Comparison of ENCODE assay signal across 10 mouse cellular contexts in the genomic region with DNA sequence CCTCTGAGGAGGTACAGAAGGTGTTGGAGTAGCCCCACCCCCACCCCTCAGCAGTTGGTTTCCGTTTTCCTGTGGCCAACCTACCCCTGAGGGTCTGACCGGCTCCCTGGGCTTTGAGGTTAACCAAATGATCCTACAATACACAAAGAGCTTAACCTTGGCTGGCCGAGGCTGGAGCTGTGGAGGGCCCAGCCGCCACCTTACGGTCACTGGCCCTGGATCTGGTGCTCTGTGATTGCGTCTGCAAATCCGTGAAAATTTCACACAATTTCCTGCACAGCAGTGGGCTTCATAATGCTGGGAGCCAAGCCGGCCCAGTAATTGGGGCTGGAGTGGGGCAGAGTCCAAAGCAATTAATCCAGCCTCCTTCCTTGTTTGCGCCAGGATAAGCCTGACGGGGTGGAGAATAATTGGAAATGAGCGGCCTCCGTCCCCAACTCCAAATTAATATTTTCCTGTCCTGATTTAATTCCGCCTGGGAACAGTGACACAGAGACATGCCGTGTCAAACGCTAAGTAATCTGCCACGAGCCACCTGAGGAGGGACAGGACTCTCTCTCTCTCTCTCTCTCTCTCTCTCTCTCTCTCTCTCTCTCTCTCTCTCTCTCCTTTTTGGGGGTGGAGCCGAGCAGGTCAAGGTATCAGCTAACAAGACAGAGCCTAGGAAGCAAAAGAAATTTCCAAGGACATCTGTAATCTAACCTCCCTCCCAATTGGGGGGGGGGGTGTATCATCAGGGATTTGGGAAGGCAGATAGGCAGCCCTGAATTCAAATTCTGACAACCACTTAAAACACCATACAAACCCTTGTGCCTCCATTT.
DNase-seq lines count a peak whose midpoint lies in the region; ATAC-seq lines count a peak whose summit lies in the region.
"Had no signal": no experiment of that assay in that cellular context is flagged by ENCODE, and none has a peak within 500 bp of the region (broad histone marks: within the 10 kb centered on the region; RNA-seq: fewer than 3 reads in every experiment).

No protein-coding gene starts in this region.

- WGBS in midbrain, embryonic 12.5 days: 15% methylated on average over 17 of the region's 17 CpGs
- 28% methylated on average over 17 of the region's 17 CpGs for WGBS in midbrain, embryonic 10.5 days
- 14% methylated on average over 17 of the region's 17 CpGs for WGBS in embryonic facial prominence, embryonic 11.5 days
- 15% methylated on average over 17 of the region's 17 CpGs for WGBS in kidney, embryonic 15.5 days
- 13% methylated on average over 17 of the region's 17 CpGs for WGBS in stomach, embryonic 15.5 days

- H3K4me1 ChIP-seq in midbrain, embryonic 12.5 days: peaks cover 11% of the 10 kb centered on the region
- H3K4me1 ChIP-seq in midbrain, embryonic 10.5 days: peaks cover 14% of the 10 kb centered on the region
- H3K4me1 ChIP-seq in embryonic facial prominence, embryonic 11.5 days (ENCODE audit: control insufficient read depth, insufficient read depth, low read length): no peaks in the 10 kb centered on the region
- H3K4me1 ChIP-seq in kidney, embryonic 15.5 days: peaks cover 5% of the 10 kb centered on the region
- no peaks in the 10 kb centered on the region for H3K4me1 ChIP-seq in stomach, embryonic 15.5 days

- H3K27me3 ChIP-seq in midbrain, embryonic 12.5 days: peaks cover 24% of the 10 kb centered on the region
- H3K27me3 ChIP-seq in midbrain, embryonic 10.5 days (ENCODE audit: low read depth, poor library complexity, severe bottlenecking): peaks cover 49% of the 10 kb centered on the region
- no peaks in the 10 kb centered on the region for H3K27me3 ChIP-seq in embryonic facial prominence, embryonic 11.5 days (ENCODE audit: control insufficient read depth, insufficient read depth, low read length)
- peaks cover 11% of the 10 kb centered on the region; the same call in 1 of the 2 replicates for H3K27me3 ChIP-seq in kidney, embryonic 15.5 days
- 0 out of 2 replicates have a peak, but pooled peaks cover 4% of the 10 kb centered on the region for H3K27me3 ChIP-seq in stomach, embryonic 15.5 days (replicated peaks)

- H3K9ac ChIP-seq in midbrain, embryonic 12.5 days (replicated peaks): no peak overlapping the region
- H3K9ac ChIP-seq in embryonic facial prominence, embryonic 11.5 days (replicated peaks; ENCODE audit: low read length): no peak overlapping the region
- H3K9ac ChIP-seq in kidney, embryonic 15.5 days: no peak overlapping the region
- no peak overlapping the region for H3K9ac ChIP-seq in stomach, embryonic 15.5 days

- no peak for ATAC-seq in midbrain, embryonic 12.5 days (ENCODE audit: low FRiP score, low read depth)
- no peak for ATAC-seq in embryonic facial prominence, embryonic 11.5 days (replicated peaks; ENCODE audit: insufficient number of reproducible peaks, low FRiP score, low TSS enrichment, low read depth)
- no peak for ATAC-seq in kidney, embryonic 15.5 days (replicated peaks; ENCODE audit: low FRiP score)
- no peak for ATAC-seq in stomach, embryonic 15.5 days (ENCODE audit: insufficient read depth, low FRiP score, low read depth)

- no peak overlapping the region for H3K4me3 ChIP-seq in midbrain, embryonic 12.5 days
- H3K4me3 ChIP-seq in midbrain, embryonic 10.5 days: no peak overlapping the region
- H3K4me3 ChIP-seq in embryonic facial prominence, embryonic 11.5 days (ENCODE audit: low read depth, low read length): no peak overlapping the region
- H3K4me3 ChIP-seq in kidney, embryonic 15.5 days (replicated peaks): no peak overlapping the region
- no peak overlapping the region for H3K4me3 ChIP-seq in stomach, embryonic 15.5 days (replicated peaks)

- peak overlapping the region; percentile 44; the same call in 1 of the 2 replicates for H3K27ac ChIP-seq in midbrain, embryonic 12.5 days (replicated peaks)
- H3K27ac ChIP-seq in midbrain, embryonic 10.5 days (replicated peaks): no peak overlapping the region
- H3K27ac ChIP-seq in embryonic facial prominence, embryonic 11.5 days (replicated peaks; ENCODE audit: low read depth, low read length): no peak overlapping the region
- H3K27ac ChIP-seq in kidney, embryonic 15.5 days: peak overlapping the region; percentile 51; the same call in 1 of the 2 replicates
- H3K27ac ChIP-seq in stomach, embryonic 15.5 days: peak overlapping the region; percentile 16; the same call in 1 of the 2 replicates
- H3K27ac ChIP-seq: kidney, postnatal 0 days had no signal

- no peak for DNase-seq in midbrain, embryonic 10.5 days (ENCODE audit: low spot score)
- no peak for DNase-seq in embryonic facial prominence, embryonic 11.5 days (ENCODE audit: low spot score)
- no peak for DNase-seq in adrenal gland, postnatal 25 days
- DNase-seq in gastrocnemius, postnatal 10 days: no peak
- DNase-seq in heart, adult 9 months (ENCODE audit: low spot score in 2 of 2): no peak
- DNase-seq: gastrocnemius, postnatal 14 days had no signal

- peak overlapping the region; percentile 18; the same call in 1 of the 2 replicates for H3K4me2 ChIP-seq in midbrain, embryonic 12.5 days (replicated peaks)
- H3K4me2 ChIP-seq in embryonic facial prominence, embryonic 11.5 days (ENCODE audit: low read depth, low read length): peak overlapping the region; percentile 1; the same call in 1 of the 2 replicates
- peak overlapping the region; percentile 19 for H3K4me2 ChIP-seq in kidney, embryonic 15.5 days
- peak overlapping the region; percentile 29 for H3K4me2 ChIP-seq in stomach, embryonic 15.5 days

- H3K9me3 ChIP-seq in midbrain, embryonic 12.5 days: no peaks in the 10 kb centered on the region
- H3K9me3 ChIP-seq in midbrain, embryonic 10.5 days (replicated peaks): no peaks in the 10 kb centered on the region
- H3K9me3 ChIP-seq in embryonic facial prominence, embryonic 11.5 days (replicated peaks; ENCODE audit: control insufficient read depth, low read length): no peaks in the 10 kb centered on the region
- H3K9me3 ChIP-seq in kidney, embryonic 15.5 days (replicated peaks): no peaks in the 10 kb centered on the region
- no peaks in the 10 kb centered on the region for H3K9me3 ChIP-seq in stomach, embryonic 15.5 days

- H3K36me3 ChIP-seq in midbrain, embryonic 12.5 days: no peaks in the 10 kb centered on the region
- H3K36me3 ChIP-seq in midbrain, embryonic 10.5 days: no peaks in the 10 kb centered on the region
- H3K36me3 ChIP-seq in embryonic facial prominence, embryonic 11.5 days (replicated peaks; ENCODE audit: control insufficient read depth, insufficient read depth, low read depth, low read length): no peaks in the 10 kb centered on the region
- no peaks in the 10 kb centered on the region for H3K36me3 ChIP-seq in kidney, embryonic 15.5 days
- H3K36me3 ChIP-seq in stomach, embryonic 15.5 days: no peaks in the 10 kb centered on the region

Comparison
In these comparisons a context has a peak if more than half of its experiments do, and no peak if none do; other contexts are left out.
1. H3K27ac ChIP-seq: peak in midbrain, embryonic 12.5 days (single experiment), kidney, embryonic 15.5 days (single experiment) and stomach, embryonic 15.5 days (single experiment); none in midbrain, embryonic 10.5 days (single experiment) and embryonic facial prominence, embryonic 11.5 days (single experiment).
2. Peak in every context shown above with its lines, with median percentiles within 50 percentile points of each other: H3K4me2 ChIP-seq.